Mouse (Mus musculus) heart, postnatal 0 days (tissue): ENCODE data around the gene Asf1b. TPM values are rescaled to one million over a fixed set of nuclear protein-coding genes. Genes with fewer than 3 reads are reported as not detected.

Experiments
- ATAC-seq: fragments of 200-750 bp; cut with Nextera tagmentation; 2 replicates; pipeline ENCODE4 v1.8.0; 2017; ENCODE audit warnings: low read depth, moderate number of reproducible peaks, moderate library complexity; ENCODE audit not compliant: insufficient read depth
- DNase-seq: peaks from one replicate; pipeline ENCODE4 v3.0.0-alpha.2; 2016; ENCODE audit warnings: low spot score
- H3K27ac ChIP-seq: fragments of 300-500 bp; sonication (generic); 2 replicates; pipeline ENCODE4 v1.5.1; 2014; ENCODE audit warnings: low read depth, mild to moderate bottlenecking
- H3K27me3 ChIP-seq: fragments of 300-500 bp; sonication (generic); 2 replicates; pipeline ENCODE4 v1.6.1; 2014; ENCODE audit warnings: low read length, mixed read lengths; ENCODE audit not compliant: control insufficient read depth, insufficient read depth
- H3K36me3 ChIP-seq: fragments of 300-500 bp; sonication (generic); replicated peaks from 2 replicates; pipeline ENCODE4 v1.6.1; 2014; ENCODE audit warnings: low read length, mixed read lengths; ENCODE audit not compliant: control insufficient read depth, insufficient read depth
- H3K4me1 ChIP-seq: fragments of 300-500 bp; sonication (generic); 2 replicates; pipeline ENCODE4 v1.6.1; 2014; ENCODE audit warnings: antibody characterized with exemption; ENCODE audit not compliant: control insufficient read depth, insufficient read depth
- H3K4me2 ChIP-seq: fragments of 300-500 bp; sonication (generic); 2 replicates; pipeline ENCODE4 v1.6.1; 2014; ENCODE audit warnings: low read depth, mild to moderate bottlenecking, low read length, moderate library complexity
- H3K4me3 ChIP-seq: fragments of 300-500 bp; sonication (generic); 2 replicates; pipeline ENCODE4 v1.5.1; 2014; ENCODE audit warnings: low read depth, low read length
- H3K9ac ChIP-seq: fragments of 300-500 bp; sonication (generic); replicated peaks from 2 replicates; pipeline ENCODE4 v1.6.1; 2014; ENCODE audit warnings: low read depth, low read length, mixed read lengths
- H3K9me3 ChIP-seq: fragments of 300-500 bp; sonication (generic); replicated peaks from 2 replicates; pipeline ENCODE4 v1.6.1; 2016; ENCODE audit warnings: low read length; ENCODE audit not compliant: control insufficient read depth
- CTCF ChIP-seq: IDR thresholded peaks from 2 replicates; pipeline ENCODE4 v1.5.1; 2016; ENCODE audit warnings: antibody characterized with exemption, control low read depth, low read depth
- EP300 ChIP-seq: IDR thresholded peaks from 2 replicates; pipeline ENCODE4 v1.6.1; 2016; ENCODE audit warnings: antibody characterized with exemption, low read depth
- WGBS: fragments of 180-500 bp; shearing (Covaris S2); extraction: QIAGEN DNeasy Blood & Tissue Kit; methylation state at CpG from one replicate; pipeline ENCODE4 v1.1.7; 2014; 5-methylcytosine and 5-hydroxymethylcytosine counted together
- polyA plus RNA-seq: library from polyadenylated mRNA; unstranded; fragments of >200 nt; fragmentation: Nextera tagmentation; extraction: Ambion mirVana; gene quantifications from 2 replicates; pipeline ENCODE4 v1.2.1, GENCODE M21; 2015
- total RNA-seq: library from RNA; depleted of rRNA; stranded (reverse); fragments of >200 nt; gene quantifications from 2 replicates; pipeline ENCODE4 v1.2.3, GENCODE M21; 2014; ENCODE audit warnings: low replicate concordance

The Asf1b gene
- total and polyA plus RNA-seq, 2 experiments from 2014 or later, result 19.2 to 109 TPM

DNA sequence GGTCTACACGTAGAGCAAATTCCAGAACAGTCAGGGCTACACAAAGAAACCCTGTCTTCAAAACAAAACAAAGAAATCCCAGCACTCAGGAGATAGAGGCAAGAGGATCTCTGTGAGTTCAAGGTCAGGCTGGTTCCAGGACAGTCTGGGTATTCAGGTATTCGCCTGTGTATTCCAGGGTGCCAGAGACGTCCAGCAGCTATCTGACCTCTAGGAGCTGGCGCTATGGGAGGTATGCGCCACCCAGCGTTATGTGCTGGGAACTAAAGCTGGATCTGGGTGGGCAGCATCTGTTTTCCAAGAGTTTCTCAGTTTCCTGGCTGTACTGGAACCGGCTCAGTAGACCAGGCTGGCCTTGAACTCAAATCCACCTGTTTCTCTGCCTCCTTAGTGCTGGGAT, 53.1 kb downstream of the Asf1b start:
- Histone ChIP-seq H3K36me3 (no peaks in the 10 kb centered on the region), H3K27me3 (peaks cover 34% of the 10 kb centered on the region), H3K9me3 (no peaks in the 10 kb centered on the region), H3K4me1 (peaks cover 27% of the 10 kb centered on the region), H3K9ac (no peak overlapping the region), H3K4me3 (no peak overlapping the region), H3K4me2 (no peak overlapping the region), H3K27ac (no peak overlapping the region)
- peak; percentile 42 for TF ChIP-seq CTCF
- TF ChIP-seq EP300, result no peak
- no peak for DNase-seq
- ATAC-seq, result no peak
- WGBS, result 31% methylated on average over 7 of the region's 7 CpGs

- DNase-seq (peak; percentile 85), ATAC-seq (peak; percentile 55)
- Histone ChIP-seq H3K4me1 (peaks cover 18% of the 10 kb centered on the region), H3K27ac (no peak overlapping the region), H3K4me2 (0 out of 2 replicates have a peak overlapping the region, but pooled peaks have one; percentile 12), H3K4me3 (no peak overlapping the region), H3K36me3 (no peaks in the 10 kb centered on the region), H3K9me3 (no peaks in the 10 kb centered on the region), H3K9ac (no peak overlapping the region), H3K27me3 (peaks cover 37% of the 10 kb centered on the region)
- TF ChIP-seq CTCF, result peak; percentile 94
- TF ChIP-seq EP300, result no peak
- WGBS, result 2% methylated on average over 11 of the region's 11 CpGs
Measured at GRCm38 (mm10) chr8:84009876-84010275, 54.6 kb downstream of the Asf1b start.

GRCm38 (mm10) chr8:84010625-84011611, 55.6 kb downstream of the Asf1b start:
- H3K27ac ChIP-seq, result no peak overlapping the region
- 3% methylated on average over 83 of the region's 83 CpGs for WGBS
- TF ChIP-seq EP300 (no peak), CTCF (peak; percentile 46)
- H3K36me3 ChIP-seq, result no peaks in the 10 kb centered on the region
- H3K9ac ChIP-seq, result no peak overlapping the region
- H3K4me3 ChIP-seq, result peak overlapping the region; percentile 53
- DNase-seq (peak; percentile 69), ATAC-seq (peak; percentile 66)
- H3K9me3 ChIP-seq, result no peaks in the 10 kb centered on the region
- peaks cover 37% of the 10 kb centered on the region for H3K27me3 ChIP-seq
- H3K4me2 ChIP-seq, result peak overlapping the region; percentile 90
- H3K4me1 ChIP-seq, result peaks cover 18% of the 10 kb centered on the region

- DNase-seq (no peak), ATAC-seq (no peak)
- Histone ChIP-seq H3K9me3 (no peaks in the 10 kb centered on the region), H3K9ac (no peak within 1 kb of the TSS; the same call in none of the 2 replicates), H3K4me3 (peak within 1 kb of the TSS; percentile 53), H3K4me1 (peaks cover 18% of the 10 kb centered on the region), H3K36me3 (no peaks in the 10 kb centered on the region), H3K27ac (no peak within 1 kb of the TSS), H3K27me3 (peaks cover 37% of the 10 kb centered on the region), H3K4me2 (peak within 1 kb of the TSS; percentile 90)
- TF ChIP-seq CTCF, result no peak
- no peak for TF ChIP-seq EP300
- under 1% methylated on average over 45 of the region's 45 CpGs for WGBS
Measured at GRCm38 (mm10) chr8:84011705-84012498, 56.6 kb downstream of the Asf1b start, which contains the start of gene 2210011C24Rik. Gene 2210011C24Rik, minus strand, starts transcription at chr8:84012171.

GRCm38 (mm10) chr8:84012499-84013165, 57.3 kb downstream of the Asf1b start:
- peak overlapping the region; percentile 90 for H3K4me2 ChIP-seq
- no peaks in the 10 kb centered on the region for H3K9me3 ChIP-seq
- H3K27ac ChIP-seq, result no peak overlapping the region
- H3K4me1 ChIP-seq, result peaks cover 18% of the 10 kb centered on the region
- 21% methylated on average over 35 of the region's 35 CpGs for WGBS
- peak overlapping the region; percentile 53 for H3K4me3 ChIP-seq
- DNase-seq, result no peak
- no peak overlapping the region; the same call in 1 of the 2 replicates for H3K9ac ChIP-seq
- peak; percentile 22; the same call in 1 of the 2 replicates for ATAC-seq
- H3K27me3 ChIP-seq, result peaks cover 37% of the 10 kb centered on the region
- no peaks in the 10 kb centered on the region for H3K36me3 ChIP-seq
- no peak for TF ChIP-seq CTCF
- no peak for TF ChIP-seq EP300
